Mouse (Mus musculus): ENCODE measurements at regions not wholly inside any gene's neighbourhood (a gene's known extent, or its start where the extent isn't known, plus 50 kb on each side); places are given as distances from the start of the nearest gene placed in this dataset.

- TF ChIP-seq CTCF (IDR thresholded peaks at IDR 0.05; ENCODE audit: borderline replicate concordance, extremely low read depth, insufficient read depth, insufficient read length): no peak
- TF ChIP-seq POLR2A (IDR thresholded peaks at IDR 0.05; ENCODE audit: borderline replicate concordance, extremely low read depth, insufficient read depth, insufficient read length, poor library complexity, severe bottlenecking): no peak
- DNase-seq (ENCODE audit: low read depth): peak; percentile 69
Measured at GRCm38 (mm10) chr14:85480216-85480615, 1036.9 kb downstream of the Pcdh17 start.

GRCm38 (mm10) chr14:85507419-85508170 is 1064.2 kb downstream of the Pcdh17 start:
- no peak for TF ChIP-seq POLR2A (IDR thresholded peaks at IDR 0.05; ENCODE audit: borderline replicate concordance, extremely low read depth, insufficient read depth, insufficient read length, poor library complexity, severe bottlenecking)
- no peak for TF ChIP-seq CTCF (IDR thresholded peaks at IDR 0.05; ENCODE audit: borderline replicate concordance, extremely low read depth, insufficient read depth, insufficient read length)
- peak; percentile 70 for DNase-seq (ENCODE audit: low read depth)

DNA sequence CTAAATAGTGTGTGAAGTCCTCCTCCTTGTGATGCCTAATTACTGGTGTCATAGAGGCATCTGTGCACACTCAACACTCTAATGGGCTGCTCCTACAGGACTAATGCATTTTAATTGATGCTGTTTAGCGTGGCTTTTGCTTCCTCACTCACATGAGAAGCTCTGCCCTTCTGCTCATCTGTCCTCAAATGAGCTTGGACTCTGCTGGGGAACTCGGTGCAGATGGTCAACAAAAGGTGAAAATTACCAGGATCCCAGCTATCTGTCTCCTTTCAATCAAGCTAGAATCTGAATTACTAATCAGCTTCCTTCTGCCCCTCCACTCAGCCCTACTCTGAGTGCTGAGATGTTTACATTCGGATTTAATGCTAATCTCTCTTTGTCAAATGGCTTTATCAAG is 1065.2 kb downstream of the Pcdh17 start:
- DNase-seq (ENCODE audit: low read depth): peak; percentile 92

More for the DNA sequence above, 1065.2 kb downstream of the Pcdh17 start:
- no peak for TF ChIP-seq CTCF (IDR thresholded peaks at IDR 0.05; ENCODE audit: borderline replicate concordance, extremely low read depth, insufficient read depth, insufficient read length)

Measured in brain, embryonic 14.5 days (tissue).